Mouse (Mus musculus) bone marrow, adult 2 months (tissue): Measurements from ENCODE around the gene Erc2.

Experiments used
- CTCF ChIP-seq: fragments of 200-500 bp; IDR thresholded peaks from 2 replicates; pipeline ENCODE4 v1.5.1; 2011; ENCODE audit warnings: low read length, control low read depth; ENCODE audit not compliant: control insufficient read depth, insufficient read depth
- POLR2A ChIP-seq: fragments of 200-500 bp; IDR thresholded peaks from 2 replicates; pipeline ENCODE4 v1.6.1; 2011; ENCODE audit warnings: low read depth, mild to moderate bottlenecking, control low read depth, low read length, borderline replicate concordance; ENCODE audit not compliant: control insufficient read depth

DNA sequence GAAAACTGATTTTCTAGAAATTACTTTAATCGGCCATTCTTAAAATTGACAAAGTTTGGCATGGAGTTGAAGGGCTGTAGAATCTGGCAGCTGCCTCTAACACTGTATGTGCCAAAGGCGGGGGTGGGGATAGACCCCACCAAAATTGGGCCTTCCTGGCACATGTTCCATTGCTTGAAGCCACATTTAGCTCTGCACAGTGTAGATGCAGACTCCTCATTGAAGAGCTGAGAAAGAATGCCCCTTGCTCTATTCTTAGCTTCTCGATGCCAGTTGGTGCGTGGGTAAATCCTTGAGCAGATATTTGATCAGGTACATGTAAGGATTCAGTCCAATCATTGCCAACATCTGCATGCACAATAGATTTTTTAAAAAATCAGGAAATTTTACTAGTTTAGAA, 621.2 kb downstream of the Erc2 start:
- TF ChIP-seq POLR2A = no peak
- TF ChIP-seq CTCF = no peak
